Mouse (Mus musculus) kidney, adult 2 months (tissue): ENCODE measurements around the gene Cog4.

Experiments used
- CTCF ChIP-seq: fragments of 200-500 bp; conservative IDR thresholded peaks from 2 replicates; pipeline ENCODE4 v1.5.1; 2011; ENCODE audit warnings: low read depth, mild to moderate bottlenecking, control low read depth, low read length, moderate library complexity, mixed read lengths; ENCODE audit not compliant: insufficient read depth, insufficient read length
- POLR2A ChIP-seq: fragments of 200-500 bp; IDR thresholded peaks from one replicate; pipeline ENCODE4 v1.6.1; 2011; ENCODE audit warnings: low read depth, low read length, control low read depth

DNA sequence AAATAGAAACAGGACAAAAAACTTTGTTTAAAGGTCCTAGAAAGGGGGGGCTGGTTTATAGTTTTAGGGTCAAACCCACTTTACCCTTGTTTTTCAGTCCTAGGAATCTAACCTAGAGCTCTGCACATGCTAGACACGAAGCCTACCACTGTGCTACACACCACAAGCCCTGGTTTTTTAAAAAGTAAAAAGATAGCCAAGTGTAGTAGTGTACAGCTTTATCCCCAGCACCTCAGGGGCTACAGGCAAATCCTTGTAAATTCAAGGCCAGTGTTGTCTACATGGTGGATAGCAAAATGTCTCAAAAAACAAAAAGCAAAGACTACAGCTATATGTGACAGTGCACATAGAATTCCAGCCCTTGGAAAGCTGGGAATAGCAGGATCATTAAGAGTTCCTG, 29.4 kb upstream of the Cog4 start:
- no peak for TF ChIP-seq CTCF
- TF ChIP-seq POLR2A = no peak
